Mouse (Mus musculus) ovary, postnatal 14 days (tissue): ENCODE data around the gene 6430531B16Rik.

Source experiments
- DNase-seq: peaks from one replicate; pipeline ENCODE4 v3.0.0; 2022; ENCODE audit warnings: low spot score

Gene 6430531B16Rik

GRCm38 (mm10) chr7:139978278-139978892 lies at the start of gene 6430531B16Rik:
6430531B16Rik (minus strand) TSS chr7:139978755.
- peak; percentile 75 for DNase-seq

GRCm38 (mm10) chr7:140011336-140011735 lies 32.8 kb upstream of the 6430531B16Rik start:
- DNase-seq, result no peak

- no peak for DNase-seq
These were observed 29.2 kb upstream of the 6430531B16Rik start for GRCm38 (mm10) chr7:140007781-140008180.

- no peak for DNase-seq
These were observed 28.5 kb upstream of the 6430531B16Rik start for GRCm38 (mm10) chr7:140006861-140007611.

- DNase-seq, result no peak
These were observed 26.1 kb upstream of the 6430531B16Rik start for GRCm38 (mm10) chr7:140004666-140005065.

- no peak for DNase-seq
These were observed 22.7 kb upstream of the 6430531B16Rik start for GRCm38 (mm10) chr7:140001086-140001740.

GRCm38 (mm10) chr7:139998691-139999350 lies 20.3 kb upstream of the 6430531B16Rik start:
- DNase-seq, result no peak

GRCm38 (mm10) chr7:139994676-139995075 lies 16.1 kb upstream of the 6430531B16Rik start:
- peak; percentile 63 for DNase-seq

- no peak for DNase-seq
These were observed 15.6 kb upstream of the 6430531B16Rik start for GRCm38 (mm10) chr7:139994202-139994601.

GRCm38 (mm10) chr7:139993532-139993931 lies 15.0 kb upstream of the 6430531B16Rik start:
- no peak for DNase-seq

- no peak for DNase-seq
These were observed 13.9 kb upstream of the 6430531B16Rik start, which contains the start of gene Adam8 for GRCm38 (mm10) chr7:139992406-139992805. Adam8 (minus strand) TSS chr7:139992562.

GRCm38 (mm10) chr7:139990864-139991394 lies 12.4 kb upstream of the 6430531B16Rik start:
- DNase-seq, result no peak

GRCm38 (mm10) chr7:139988272-139988671 lies 9.7 kb upstream of the 6430531B16Rik start:
- no peak for DNase-seq

GRCm38 (mm10) chr7:139984505-139984904 lies 6.0 kb upstream of the 6430531B16Rik start:
- no peak for DNase-seq

GRCm38 (mm10) chr7:139982058-139982457 lies 3.5 kb upstream of the 6430531B16Rik start:
- no peak for DNase-seq

- no peak for DNase-seq
These were observed 2.2 kb upstream of the 6430531B16Rik start for GRCm38 (mm10) chr7:139980778-139981177.

- no peak for DNase-seq
These were observed 610 bp upstream of the 6430531B16Rik start for GRCm38 (mm10) chr7:139979011-139979719.

- DNase-seq, result no peak
These were observed 3.1 kb downstream of the 6430531B16Rik start for GRCm38 (mm10) chr7:139975471-139975870.

- no peak for DNase-seq
These were observed 4.2 kb downstream of the 6430531B16Rik start for GRCm38 (mm10) chr7:139974307-139974706.

- no peak for DNase-seq
These were observed 5.6 kb downstream of the 6430531B16Rik start for GRCm38 (mm10) chr7:139972923-139973331.

GRCm38 (mm10) chr7:139971436-139971835 lies 7.1 kb downstream of the 6430531B16Rik start:
- no peak for DNase-seq
